Mouse (Mus musculus): ENCODE measurements at regions not wholly inside any gene's neighbourhood (a gene's known extent, or its start where the extent isn't known, plus 50 kb on each side); places are given as distances from the start of the nearest gene placed in this dataset.
A peak's percentile ranks its signal among the peaks of the same experiment; 100 is the strongest.

GRCm38 (mm10) chr1:42524401-42524800 is 171.2 kb upstream of the Pou3f3 start:
- ATAC-seq (ENCODE audit: insufficient number of reproducible peaks, insufficient read depth, low FRiP score, low read depth), result no peak
- H3K9me3 ChIP-seq (ENCODE audit: control insufficient read depth, low read depth, low read length), result no peaks in the 10 kb centered on the region
- WGBS, result 64% methylated on average over 4 of the region's 4 CpGs
- no peaks in the 10 kb centered on the region for H3K27me3 ChIP-seq (ENCODE audit: control insufficient read depth, insufficient read depth, low read length)
- peaks cover 3% of the 10 kb centered on the region; the same call in 1 of the 2 replicates for H3K4me1 ChIP-seq (ENCODE audit: control insufficient read depth, insufficient read depth, low read length)
- no peaks in the 10 kb centered on the region for H3K36me3 ChIP-seq (ENCODE audit: control insufficient read depth, insufficient read depth, low read length)
- no peak overlapping the region for H3K4me3 ChIP-seq (ENCODE audit: low read depth, low read length)
- H3K4me2 ChIP-seq (replicated peaks; ENCODE audit: low read depth, low read length), result no peak overlapping the region
- H3K9ac ChIP-seq (replicated peaks; ENCODE audit: low read depth, low read length), result no peak overlapping the region
- no peak overlapping the region for H3K27ac ChIP-seq (ENCODE audit: low read length)

GRCm38 (mm10) chr1:42527746-42528476 is 167.7 kb upstream of the Pou3f3 start:
- H3K27ac ChIP-seq (ENCODE audit: low read length), result no peak overlapping the region
- ATAC-seq (ENCODE audit: insufficient number of reproducible peaks, insufficient read depth, low FRiP score, low read depth), result no peak
- no peaks in the 10 kb centered on the region for H3K9me3 ChIP-seq (ENCODE audit: control insufficient read depth, low read depth, low read length)
- no peak overlapping the region for H3K4me3 ChIP-seq (ENCODE audit: low read depth, low read length)
- no peak overlapping the region for H3K4me2 ChIP-seq (replicated peaks; ENCODE audit: low read depth, low read length)
- no peaks in the 10 kb centered on the region for H3K27me3 ChIP-seq (ENCODE audit: control insufficient read depth, insufficient read depth, low read length)
- no peak overlapping the region for H3K9ac ChIP-seq (replicated peaks; ENCODE audit: low read depth, low read length)
- no peaks in the 10 kb centered on the region for H3K36me3 ChIP-seq (ENCODE audit: control insufficient read depth, insufficient read depth, low read length)
- H3K4me1 ChIP-seq (ENCODE audit: control insufficient read depth, insufficient read depth, low read length), result peaks cover 3% of the 10 kb centered on the region; the same call in 1 of the 2 replicates
- WGBS, result 55% methylated on average over 11 of the region's 11 CpGs

- H3K36me3 ChIP-seq (ENCODE audit: control insufficient read depth, insufficient read depth, low read length), result no peaks in the 10 kb centered on the region
- H3K9ac ChIP-seq (replicated peaks; ENCODE audit: low read depth, low read length), result no peak overlapping the region
- no peak for ATAC-seq (ENCODE audit: insufficient number of reproducible peaks, insufficient read depth, low FRiP score, low read depth)
- no peaks in the 10 kb centered on the region for H3K27me3 ChIP-seq (ENCODE audit: control insufficient read depth, insufficient read depth, low read length)
- no peak overlapping the region for H3K4me2 ChIP-seq (replicated peaks; ENCODE audit: low read depth, low read length)
- no peak overlapping the region for H3K27ac ChIP-seq (ENCODE audit: low read length)
- no peaks in the 10 kb centered on the region for H3K9me3 ChIP-seq (ENCODE audit: control insufficient read depth, low read depth, low read length)
- WGBS, result 88% methylated on average over 6 of the region's 6 CpGs
- H3K4me1 ChIP-seq (ENCODE audit: control insufficient read depth, insufficient read depth, low read length), result no peaks in the 10 kb centered on the region
- H3K4me3 ChIP-seq (ENCODE audit: low read depth, low read length), result no peak overlapping the region
Observed at GRCm38 (mm10) chr1:42532908-42533307, 162.7 kb upstream of the Pou3f3 start.

- WGBS, result 48% methylated on average over 18 of the region's 18 CpGs
- ATAC-seq (ENCODE audit: insufficient number of reproducible peaks, insufficient read depth, low FRiP score, low read depth), result no peak
- no peak overlapping the region for H3K9ac ChIP-seq (replicated peaks; ENCODE audit: low read depth, low read length)
- no peaks in the 10 kb centered on the region for H3K4me1 ChIP-seq (ENCODE audit: control insufficient read depth, insufficient read depth, low read length)
- H3K36me3 ChIP-seq (ENCODE audit: control insufficient read depth, insufficient read depth, low read length), result no peaks in the 10 kb centered on the region
- H3K27me3 ChIP-seq (ENCODE audit: control insufficient read depth, insufficient read depth, low read length), result no peaks in the 10 kb centered on the region
- no peak overlapping the region for H3K27ac ChIP-seq (ENCODE audit: low read length)
- no peak overlapping the region for H3K4me3 ChIP-seq (ENCODE audit: low read depth, low read length)
- H3K9me3 ChIP-seq (ENCODE audit: control insufficient read depth, low read depth, low read length), result no peaks in the 10 kb centered on the region
- peak overlapping the region; percentile 18; the same call in 1 of the 2 replicates for H3K4me2 ChIP-seq (replicated peaks; ENCODE audit: low read depth, low read length)
Observed at GRCm38 (mm10) chr1:42539066-42539539, 156.5 kb upstream of the Pou3f3 start.

GRCm38 (mm10) chr1:42539541-42540520 is 155.7 kb upstream of the Pou3f3 start:
- no peak overlapping the region for H3K27ac ChIP-seq (ENCODE audit: low read length)
- no peaks in the 10 kb centered on the region for H3K27me3 ChIP-seq (ENCODE audit: control insufficient read depth, insufficient read depth, low read length)
- no peaks in the 10 kb centered on the region for H3K36me3 ChIP-seq (ENCODE audit: control insufficient read depth, insufficient read depth, low read length)
- no peak overlapping the region for H3K4me3 ChIP-seq (ENCODE audit: low read depth, low read length)
- no peaks in the 10 kb centered on the region for H3K4me1 ChIP-seq (ENCODE audit: control insufficient read depth, insufficient read depth, low read length)
- H3K9ac ChIP-seq (replicated peaks; ENCODE audit: low read depth, low read length), result no peak overlapping the region
- 48% methylated on average over 26 of the region's 26 CpGs for WGBS
- ATAC-seq (ENCODE audit: insufficient number of reproducible peaks, insufficient read depth, low FRiP score, low read depth), result no peak
- no peaks in the 10 kb centered on the region for H3K9me3 ChIP-seq (ENCODE audit: control insufficient read depth, low read depth, low read length)
- H3K4me2 ChIP-seq (replicated peaks; ENCODE audit: low read depth, low read length), result peak overlapping the region; percentile 18; the same call in 1 of the 2 replicates

GRCm38 (mm10) chr1:42541991-42542390 is 153.6 kb upstream of the Pou3f3 start:
- no peak for ATAC-seq (ENCODE audit: insufficient number of reproducible peaks, insufficient read depth, low FRiP score, low read depth)
- WGBS, result 26% methylated on average over 4 of the region's 4 CpGs
- H3K9me3 ChIP-seq (ENCODE audit: control insufficient read depth, low read depth, low read length), result no peaks in the 10 kb centered on the region
- no peak overlapping the region for H3K4me3 ChIP-seq (ENCODE audit: low read depth, low read length)
- no peaks in the 10 kb centered on the region for H3K36me3 ChIP-seq (ENCODE audit: control insufficient read depth, insufficient read depth, low read length)
- no peak overlapping the region for H3K9ac ChIP-seq (replicated peaks; ENCODE audit: low read depth, low read length)
- H3K4me2 ChIP-seq (replicated peaks; ENCODE audit: low read depth, low read length), result no peak overlapping the region
- no peaks in the 10 kb centered on the region for H3K4me1 ChIP-seq (ENCODE audit: control insufficient read depth, insufficient read depth, low read length)
- no peaks in the 10 kb centered on the region for H3K27me3 ChIP-seq (ENCODE audit: control insufficient read depth, insufficient read depth, low read length)
- H3K27ac ChIP-seq (ENCODE audit: low read length), result no peak overlapping the region

- H3K36me3 ChIP-seq (ENCODE audit: control insufficient read depth, insufficient read depth, low read length), result no peaks in the 10 kb centered on the region
- H3K4me3 ChIP-seq (ENCODE audit: low read depth, low read length), result no peak overlapping the region
- no peaks in the 10 kb centered on the region for H3K9me3 ChIP-seq (ENCODE audit: control insufficient read depth, low read depth, low read length)
- no peak for ATAC-seq (ENCODE audit: insufficient number of reproducible peaks, insufficient read depth, low FRiP score, low read depth)
- H3K27ac ChIP-seq (ENCODE audit: low read length), result no peak overlapping the region
- H3K9ac ChIP-seq (replicated peaks; ENCODE audit: low read depth, low read length), result no peak overlapping the region
- no peaks in the 10 kb centered on the region for H3K4me1 ChIP-seq (ENCODE audit: control insufficient read depth, insufficient read depth, low read length)
- no peaks in the 10 kb centered on the region for H3K27me3 ChIP-seq (ENCODE audit: control insufficient read depth, insufficient read depth, low read length)
- no peak overlapping the region for H3K4me2 ChIP-seq (replicated peaks; ENCODE audit: low read depth, low read length)
- WGBS, result 43% methylated on average over 15 of the region's 15 CpGs
Observed at GRCm38 (mm10) chr1:42542846-42543549, 152.6 kb upstream of the Pou3f3 start.

- H3K27ac ChIP-seq (ENCODE audit: low read length), result no peak overlapping the region
- 92% methylated on average over 3 of the region's 3 CpGs for WGBS
- no peaks in the 10 kb centered on the region for H3K4me1 ChIP-seq (ENCODE audit: control insufficient read depth, insufficient read depth, low read length)
- no peak overlapping the region for H3K9ac ChIP-seq (replicated peaks; ENCODE audit: low read depth, low read length)
- H3K36me3 ChIP-seq (ENCODE audit: control insufficient read depth, insufficient read depth, low read length), result no peaks in the 10 kb centered on the region
- H3K4me2 ChIP-seq (replicated peaks; ENCODE audit: low read depth, low read length), result no peak overlapping the region
- H3K9me3 ChIP-seq (ENCODE audit: control insufficient read depth, low read depth, low read length), result no peaks in the 10 kb centered on the region
- no peak overlapping the region for H3K4me3 ChIP-seq (ENCODE audit: low read depth, low read length)
- no peaks in the 10 kb centered on the region for H3K27me3 ChIP-seq (ENCODE audit: control insufficient read depth, insufficient read depth, low read length)
- no peak for ATAC-seq (ENCODE audit: insufficient number of reproducible peaks, insufficient read depth, low FRiP score, low read depth)
Observed at GRCm38 (mm10) chr1:42546879-42547278, 148.7 kb upstream of the Pou3f3 start.

All from stomach, embryonic 14.5 days (tissue).